Mouse (Mus musculus): ENCODE data around the gene Gm29666.

DNA sequence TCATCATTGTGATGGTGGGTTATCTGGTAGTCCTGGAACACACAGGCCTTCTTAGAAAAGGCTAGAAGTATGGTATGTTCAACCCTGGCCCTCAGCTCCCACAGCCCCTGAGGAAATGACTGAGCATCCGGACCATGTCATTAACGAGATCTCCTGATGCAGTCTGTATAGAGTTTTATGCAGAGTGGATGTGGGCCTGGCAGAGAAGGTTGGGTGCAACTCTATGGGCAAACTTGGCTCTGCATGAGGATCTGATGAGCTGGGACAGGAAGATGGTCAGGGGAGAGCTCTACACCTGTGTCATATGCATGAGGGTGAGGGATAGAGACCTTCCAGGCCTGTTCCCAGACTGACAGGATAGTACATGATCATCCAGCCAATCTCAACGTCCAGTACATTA is 48.0 kb downstream of the Gm29666 start:
- TF ChIP-seq CTCF (IDR thresholded peaks at IDR 0.05; ENCODE audit: low read depth, low read length) (no peak), GATA1 (IDR thresholded peaks at IDR 0.05; ENCODE audit: borderline replicate concordance, low read length) (no peak), TAL1 (conservative IDR thresholded peaks at IDR 0.05; ENCODE audit: low read depth, low read length) (no peak)
